Mouse (Mus musculus): ENCODE measurements around the gene Sema3b. TPM values are rescaled to one million over a fixed set of nuclear protein-coding genes. Genes with fewer than 3 reads are reported as not detected.
"Not testable (repeated sequence)": the region's sequence is repeated elsewhere in the genome, so short reads cannot be mapped to it uniquely, and the experiment has no call there.

Gene Sema3b
- polyA plus RNA-seq, 1 experiment from 2014 or later, result 3.4 TPM

DNA sequence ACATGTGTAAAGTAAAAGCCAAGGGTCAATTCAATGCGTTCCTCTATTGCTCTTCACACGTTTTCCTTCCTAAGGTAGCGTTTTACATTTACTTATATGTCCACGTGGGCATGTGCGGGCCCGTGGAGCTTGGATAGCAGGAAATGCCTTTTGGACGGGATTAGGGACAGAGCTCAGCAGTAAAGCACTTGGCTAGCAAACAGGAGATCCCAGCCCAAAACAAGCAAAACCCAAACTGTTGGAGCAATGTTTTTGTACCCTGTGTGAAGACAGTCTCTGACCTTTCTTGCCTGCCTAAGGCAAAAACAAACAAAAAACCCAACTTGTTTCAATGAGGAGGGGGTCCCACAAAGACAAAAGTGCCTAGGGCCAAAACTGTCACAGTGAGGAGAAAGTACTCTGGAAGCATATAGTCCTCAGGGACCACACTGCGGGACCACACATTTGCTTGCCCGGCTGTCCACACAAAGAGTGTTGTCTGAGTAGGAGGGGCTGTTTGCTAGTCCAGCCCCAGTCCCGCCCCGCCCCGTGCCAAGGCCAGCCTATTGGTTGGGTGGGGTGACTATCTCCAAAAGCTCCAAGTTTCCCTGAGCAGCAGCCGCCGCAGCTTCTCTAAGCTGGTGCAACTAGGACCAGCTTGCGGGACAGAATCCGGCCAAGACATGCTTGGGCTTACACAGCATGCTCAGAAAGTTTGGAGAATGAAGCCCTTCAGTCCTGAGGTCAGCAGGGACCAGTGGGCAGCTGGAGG, 32.5 kb downstream of the Sema3b start, which contains the start of gene Hyal1:
Gene Hyal1 (plus strand): TSS at position 571 of the 751 bp plus-strand sequence.
- H3K27me3 ChIP-seq (ENCODE audit: control insufficient read depth, insufficient read depth, low read length), result no peaks in the 10 kb centered on the region
- no peaks in the 10 kb centered on the region for H3K9me3 ChIP-seq (ENCODE audit: control insufficient read depth, low read length)
- peak within 1 kb of the TSS; percentile 70 for H3K4me2 ChIP-seq (ENCODE audit: low read depth, severe bottlenecking)
- peak within 1 kb of the TSS; percentile 73 for H3K27ac ChIP-seq (replicated peaks; ENCODE audit: low read depth, low read length)
- peak; percentile 55 for ATAC-seq (ENCODE audit: insufficient number of reproducible peaks, low FRiP score, low TSS enrichment, low read depth)
- peak within 1 kb of the TSS; percentile 27 for H3K4me3 ChIP-seq (ENCODE audit: low read depth, low read length)
- WGBS, result 27% methylated on average over 16 of the region's 16 CpGs
- H3K4me1 ChIP-seq (ENCODE audit: control insufficient read depth, insufficient read depth, low read length), result peaks cover 24% of the 10 kb centered on the region
- H3K9ac ChIP-seq (ENCODE audit: low read length), result peak within 1 kb of the TSS; percentile 64
- H3K36me3 ChIP-seq (ENCODE audit: control insufficient read depth, insufficient read depth, low read length), result peaks cover 15% of the 10 kb centered on the region; the same call in 1 of the 2 replicates
- DNase-seq (ENCODE audit: low spot score), result peak; percentile 84

DNA sequence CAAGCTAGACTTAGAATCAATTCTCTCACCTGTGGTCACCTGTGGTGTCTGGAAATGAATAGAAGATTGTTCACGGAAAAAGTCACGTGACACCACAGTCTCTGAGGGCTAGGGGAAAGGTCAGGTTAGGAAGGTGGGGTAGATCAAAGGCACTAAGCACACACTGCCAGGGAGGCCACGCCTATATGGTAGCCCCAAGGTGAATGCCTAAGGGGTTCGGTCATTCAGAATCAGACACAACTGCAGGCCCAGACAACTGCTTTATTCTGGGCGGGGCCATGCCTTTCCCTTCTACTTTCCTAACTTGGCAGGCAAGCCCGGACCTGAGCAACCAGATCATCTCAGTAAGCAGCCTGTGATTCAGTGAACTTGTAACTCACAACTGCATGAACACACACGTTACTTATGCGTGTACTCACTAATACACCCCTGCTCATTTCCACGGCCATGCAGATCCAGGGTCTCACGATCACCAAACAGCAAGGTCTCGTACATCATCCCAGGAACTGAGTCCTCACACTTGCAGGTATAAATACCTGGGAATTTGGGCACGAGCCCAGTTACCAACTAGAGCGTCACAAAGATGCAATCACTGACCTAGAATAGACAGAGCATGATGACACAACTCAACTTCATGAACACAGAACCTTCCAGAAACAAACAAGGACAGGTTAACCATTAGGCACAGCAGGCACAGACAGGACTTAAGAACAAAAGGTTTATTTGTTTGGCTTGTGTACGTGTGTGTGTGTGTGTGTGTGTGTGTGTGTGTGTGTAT, 33.3 kb downstream of the Sema3b start:
- Histone ChIP-seq H3K36me3 (ENCODE audit: control insufficient read depth, insufficient read depth, low read length) (peaks cover 19% of the 10 kb centered on the region; the same call in 1 of the 2 replicates), H3K9me3 (ENCODE audit: control insufficient read depth, low read length) (no peaks in the 10 kb centered on the region), H3K4me1 (ENCODE audit: control insufficient read depth, insufficient read depth, low read length) (peaks cover 26% of the 10 kb centered on the region), H3K9ac (ENCODE audit: low read length) (no peak overlapping the region), H3K27ac (replicated peaks; ENCODE audit: low read depth, low read length) (peak overlapping the region; percentile 73), H3K27me3 (ENCODE audit: control insufficient read depth, insufficient read depth, low read length) (no peaks in the 10 kb centered on the region), H3K4me2 (ENCODE audit: low read depth, severe bottlenecking) (no peak overlapping the region), H3K4me3 (ENCODE audit: low read depth, low read length) (no peak overlapping the region)
- 82% methylated on average over 14 of the region's 14 CpGs for WGBS
- DNase-seq (ENCODE audit: low spot score) (peak; percentile 41), ATAC-seq (ENCODE audit: insufficient number of reproducible peaks, low FRiP score, low TSS enrichment, low read depth) (no peak)

DNA sequence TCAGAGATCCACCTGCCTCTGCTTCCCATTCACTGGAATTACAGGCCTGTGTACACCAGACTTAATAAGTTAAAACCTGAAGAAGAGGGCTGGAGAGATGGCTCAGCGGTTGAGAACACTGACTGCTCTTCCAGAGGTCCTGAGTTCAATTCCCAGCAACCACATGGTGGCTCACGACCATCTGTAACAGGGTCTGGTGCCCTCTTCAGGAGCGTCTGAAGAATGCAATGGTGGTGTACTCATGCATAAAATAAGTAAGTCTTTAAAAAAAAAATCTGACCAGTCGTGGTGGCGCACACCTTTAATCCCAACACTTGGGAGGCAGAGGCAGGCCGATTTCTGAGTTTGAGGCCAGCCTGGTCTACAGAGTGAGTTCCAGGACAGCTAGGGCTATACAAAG, 35.3 kb downstream of the Sema3b start:
- not testable (repeated sequence) for H3K27ac ChIP-seq (replicated peaks; ENCODE audit: low read depth, low read length); DNase-seq (ENCODE audit: low spot score); H3K27me3 ChIP-seq (ENCODE audit: control insufficient read depth, insufficient read depth, low read length); H3K9me3 ChIP-seq (ENCODE audit: control insufficient read depth, low read length); ATAC-seq (ENCODE audit: insufficient number of reproducible peaks, low FRiP score, low TSS enrichment, low read depth); H3K9ac ChIP-seq (ENCODE audit: low read length); H3K4me2 ChIP-seq (ENCODE audit: low read depth, severe bottlenecking); H3K4me3 ChIP-seq (ENCODE audit: low read depth, low read length)
- peaks cover 32% of the 10 kb centered on the region for H3K4me1 ChIP-seq (ENCODE audit: control insufficient read depth, insufficient read depth, low read length)
- 79% methylated on average over 6 of the region's 6 CpGs for WGBS
- peaks cover 21% of the 10 kb centered on the region; the same call in 1 of the 2 replicates for H3K36me3 ChIP-seq (ENCODE audit: control insufficient read depth, insufficient read depth, low read length)

DNA sequence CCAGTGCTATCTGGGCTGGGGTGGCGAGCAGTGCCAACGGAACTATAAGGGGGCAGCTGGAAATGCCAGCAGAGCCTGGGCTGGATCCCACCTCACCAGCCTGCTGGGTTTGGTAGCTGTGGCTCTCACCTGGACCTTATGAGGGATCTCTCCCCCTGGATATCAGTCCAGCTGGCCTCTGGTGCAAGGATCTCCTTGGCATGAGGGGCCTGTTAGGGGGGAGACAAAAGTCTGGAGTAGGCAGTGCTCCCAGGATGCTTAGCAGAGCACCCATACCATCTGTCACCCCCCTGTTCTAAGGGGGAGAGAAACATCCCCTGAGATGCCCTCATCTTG, 36.7 kb downstream of the Sema3b start:
- peaks cover 21% of the 10 kb centered on the region; the same call in 1 of the 2 replicates for H3K36me3 ChIP-seq (ENCODE audit: control insufficient read depth, insufficient read depth, low read length)
- H3K9ac ChIP-seq (ENCODE audit: low read length), result no peak overlapping the region
- WGBS, result 96% methylated on average over 2 of the region's 2 CpGs
- no peaks in the 10 kb centered on the region for H3K27me3 ChIP-seq (ENCODE audit: control insufficient read depth, insufficient read depth, low read length)
- H3K27ac ChIP-seq (replicated peaks; ENCODE audit: low read depth, low read length), result no peak overlapping the region
- H3K4me1 ChIP-seq (ENCODE audit: control insufficient read depth, insufficient read depth, low read length), result peaks cover 28% of the 10 kb centered on the region
- H3K4me2 ChIP-seq (ENCODE audit: low read depth, severe bottlenecking), result no peak overlapping the region
- ATAC-seq (ENCODE audit: insufficient number of reproducible peaks, low FRiP score, low TSS enrichment, low read depth) (no peak), DNase-seq (ENCODE audit: low spot score) (no peak)
- no peak overlapping the region for H3K4me3 ChIP-seq (ENCODE audit: low read depth, low read length)
- no peaks in the 10 kb centered on the region for H3K9me3 ChIP-seq (ENCODE audit: control insufficient read depth, low read length)

DNA sequence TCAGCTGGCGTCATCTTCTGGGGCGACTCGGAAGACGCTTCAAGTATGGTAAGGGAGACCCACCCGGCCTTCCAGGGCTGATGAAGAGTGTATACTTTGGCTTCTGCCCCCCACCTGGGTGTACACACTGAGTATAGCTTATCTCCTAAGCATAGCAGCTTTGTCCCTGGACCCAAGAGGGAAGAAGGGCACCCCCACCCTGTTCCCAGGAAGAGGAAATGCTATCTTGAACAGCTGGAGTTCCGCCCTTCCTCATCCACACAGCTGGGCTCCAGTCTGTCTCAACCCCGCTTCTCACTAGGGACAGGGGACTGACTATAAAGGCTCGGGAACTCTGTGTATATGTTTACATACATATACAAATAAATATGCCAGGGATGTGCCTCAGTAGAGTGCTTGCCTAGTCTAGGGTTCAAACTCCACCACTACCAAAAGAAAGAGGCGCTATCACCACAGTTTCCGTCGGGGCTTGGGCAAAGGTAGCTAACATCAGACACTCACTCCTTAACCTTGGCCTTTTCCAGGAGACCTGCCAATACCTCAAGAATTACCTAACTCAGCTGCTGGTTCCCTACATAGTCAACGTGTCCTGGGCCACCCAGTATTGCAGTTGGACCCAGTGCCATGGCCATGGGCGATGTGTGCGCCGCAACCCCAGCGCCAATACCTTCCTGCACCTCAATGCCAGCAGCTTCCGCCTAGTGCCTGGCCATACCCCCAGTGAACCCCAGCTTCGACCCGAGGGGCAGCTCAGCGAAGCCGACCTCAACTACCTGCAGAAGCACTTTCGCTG, 37.3 kb downstream of the Sema3b start:
- no peaks in the 10 kb centered on the region for H3K27me3 ChIP-seq (ENCODE audit: control insufficient read depth, insufficient read depth, low read length)
- DNase-seq (ENCODE audit: low spot score), result no peak
- no peak for ATAC-seq (ENCODE audit: insufficient number of reproducible peaks, low FRiP score, low TSS enrichment, low read depth)
- H3K4me3 ChIP-seq (ENCODE audit: low read depth, low read length), result no peak overlapping the region
- H3K4me1 ChIP-seq (ENCODE audit: control insufficient read depth, insufficient read depth, low read length), result peaks cover 29% of the 10 kb centered on the region
- peaks cover 21% of the 10 kb centered on the region; the same call in 1 of the 2 replicates for H3K36me3 ChIP-seq (ENCODE audit: control insufficient read depth, insufficient read depth, low read length)
- no peaks in the 10 kb centered on the region for H3K9me3 ChIP-seq (ENCODE audit: control insufficient read depth, low read length)
- H3K4me2 ChIP-seq (ENCODE audit: low read depth, severe bottlenecking), result no peak overlapping the region
- no peak overlapping the region for H3K27ac ChIP-seq (replicated peaks; ENCODE audit: low read depth, low read length)
- no peak overlapping the region for H3K9ac ChIP-seq (ENCODE audit: low read length)
- 93% methylated on average over 22 of the region's 22 CpGs for WGBS

DNA sequence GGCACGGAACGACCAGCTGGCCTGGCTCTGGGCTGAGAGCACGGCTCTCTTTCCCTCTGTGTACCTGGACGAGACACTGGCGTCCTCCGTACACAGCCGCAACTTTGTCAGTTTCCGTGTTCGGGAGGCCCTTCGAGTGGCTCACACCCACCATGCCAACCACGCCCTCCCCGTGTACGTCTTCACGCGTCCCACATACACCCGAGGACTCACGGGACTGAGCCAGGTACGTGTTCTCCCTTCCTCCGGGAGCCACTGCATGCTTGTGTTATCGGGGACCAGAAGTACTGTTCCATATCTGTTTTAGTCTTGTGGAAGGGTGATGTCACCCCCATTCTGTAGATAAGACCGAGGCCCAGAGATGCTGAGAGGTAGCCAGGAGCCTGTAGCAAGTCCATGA, 38.2 kb downstream of the Sema3b start:
- 94% methylated on average over 21 of the region's 21 CpGs for WGBS
- Histone ChIP-seq H3K36me3 (ENCODE audit: control insufficient read depth, insufficient read depth, low read length) (peaks cover 23% of the 10 kb centered on the region; the same call in 1 of the 2 replicates), H3K4me1 (ENCODE audit: control insufficient read depth, insufficient read depth, low read length) (peaks cover 23% of the 10 kb centered on the region), H3K9ac (ENCODE audit: low read length) (0 out of 2 replicates have a peak overlapping the region, but pooled peaks have one; percentile 1), H3K9me3 (ENCODE audit: control insufficient read depth, low read length) (no peaks in the 10 kb centered on the region), H3K27me3 (ENCODE audit: control insufficient read depth, insufficient read depth, low read length) (no peaks in the 10 kb centered on the region), H3K27ac (replicated peaks; ENCODE audit: low read depth, low read length) (no peak overlapping the region), H3K4me3 (ENCODE audit: low read depth, low read length) (peak overlapping the region; percentile 84), H3K4me2 (ENCODE audit: low read depth, severe bottlenecking) (peak overlapping the region; percentile 93)
- ATAC-seq (ENCODE audit: insufficient number of reproducible peaks, low FRiP score, low TSS enrichment, low read depth) (no peak), DNase-seq (ENCODE audit: low spot score) (no peak)

DNA sequence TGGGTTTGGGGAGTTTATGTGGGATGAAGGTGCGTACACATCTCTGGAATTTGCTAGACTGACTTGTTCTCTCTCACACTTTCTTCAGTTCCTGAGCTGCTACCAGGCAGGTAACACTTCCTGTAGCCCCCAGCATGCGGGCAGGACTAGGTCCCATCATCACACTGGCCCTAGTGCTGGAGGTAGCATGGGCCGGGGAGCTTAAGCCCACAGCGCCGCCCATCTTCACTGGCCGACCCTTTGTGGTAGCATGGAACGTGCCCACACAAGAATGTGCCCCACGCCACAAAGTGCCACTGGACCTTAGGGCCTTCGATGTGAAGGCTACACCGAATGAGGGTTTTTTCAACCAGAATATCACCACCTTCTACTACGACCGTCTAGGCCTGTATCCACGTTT, 39.0 kb downstream of the Sema3b start:
- Histone ChIP-seq H3K4me3 (ENCODE audit: low read depth, low read length) (peak overlapping the region; percentile 84), H3K36me3 (ENCODE audit: control insufficient read depth, insufficient read depth, low read length) (peaks cover 23% of the 10 kb centered on the region; the same call in 1 of the 2 replicates), H3K9me3 (ENCODE audit: control insufficient read depth, low read length) (no peaks in the 10 kb centered on the region), H3K4me1 (ENCODE audit: control insufficient read depth, insufficient read depth, low read length) (peaks cover 23% of the 10 kb centered on the region), H3K27ac (replicated peaks; ENCODE audit: low read depth, low read length) (no peak overlapping the region; the same call in 1 of the 2 replicates), H3K4me2 (ENCODE audit: low read depth, severe bottlenecking) (peak overlapping the region; percentile 93), H3K27me3 (ENCODE audit: control insufficient read depth, insufficient read depth, low read length) (no peaks in the 10 kb centered on the region), H3K9ac (ENCODE audit: low read length) (peak overlapping the region; percentile 89)
- ATAC-seq (ENCODE audit: insufficient number of reproducible peaks, low FRiP score, low TSS enrichment, low read depth) (no peak), DNase-seq (ENCODE audit: low spot score) (no peak)
- WGBS, result 61% methylated on average over 13 of the region's 13 CpGs

DNA sequence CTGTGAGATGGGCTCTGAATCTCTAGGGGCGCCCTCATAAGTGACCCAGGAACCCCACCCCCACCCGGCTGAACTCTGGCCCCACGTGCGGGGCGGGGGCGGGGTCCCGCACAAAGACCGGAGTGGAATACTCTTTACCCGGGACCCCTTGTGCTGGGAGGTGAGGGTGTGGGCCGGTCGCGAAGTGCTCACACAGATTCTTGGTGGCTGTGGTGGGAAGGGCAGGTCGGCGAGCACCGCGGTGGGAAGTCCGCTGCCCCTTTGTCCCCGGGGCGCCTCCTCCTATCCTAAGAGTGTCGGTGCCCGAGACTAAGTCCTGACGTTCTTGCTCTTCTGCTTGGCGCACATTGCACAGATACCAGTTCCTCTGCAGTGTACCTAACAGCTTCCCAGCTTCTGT, 39.8 kb downstream of the Sema3b start:
- 1% methylated on average over 19 of the region's 23 CpGs for WGBS
- peak overlapping the region; percentile 89 for H3K9ac ChIP-seq (ENCODE audit: low read length)
- H3K27ac ChIP-seq (replicated peaks; ENCODE audit: low read depth, low read length), result peak overlapping the region; percentile 73
- DNase-seq (ENCODE audit: low spot score) (no peak), ATAC-seq (ENCODE audit: insufficient number of reproducible peaks, low FRiP score, low TSS enrichment, low read depth) (peak; percentile 63; the same call in 1 of the 2 replicates)
- peak overlapping the region; percentile 84 for H3K4me3 ChIP-seq (ENCODE audit: low read depth, low read length)
- peaks cover 23% of the 10 kb centered on the region for H3K4me1 ChIP-seq (ENCODE audit: control insufficient read depth, insufficient read depth, low read length)
- no peaks in the 10 kb centered on the region for H3K27me3 ChIP-seq (ENCODE audit: control insufficient read depth, insufficient read depth, low read length)
- peaks cover 23% of the 10 kb centered on the region; the same call in 1 of the 2 replicates for H3K36me3 ChIP-seq (ENCODE audit: control insufficient read depth, insufficient read depth, low read length)
- H3K9me3 ChIP-seq (ENCODE audit: control insufficient read depth, low read length), result no peaks in the 10 kb centered on the region
- peak overlapping the region; percentile 93 for H3K4me2 ChIP-seq (ENCODE audit: low read depth, severe bottlenecking)

Data from limb, embryonic 11.5 days (tissue).